Mouse (Mus musculus) cerebellum, adult 2 months (tissue): Measurements from ENCODE around the gene Rnf126.

Source experiments
- CTCF ChIP-seq: fragments of 200-500 bp; IDR thresholded peaks from 2 replicates; pipeline ENCODE4 v1.5.1; 2011; ENCODE audit warnings: low read depth, mild to moderate bottlenecking, control low read depth, low read length, moderate library complexity, borderline replicate concordance; ENCODE audit not compliant: insufficient read depth
- POLR2A ChIP-seq: fragments of 200-500 bp; IDR thresholded peaks from 2 replicates; pipeline ENCODE4 v1.6.1; 2011; ENCODE audit warnings: low read length, control low read depth, borderline replicate concordance; ENCODE audit not compliant: insufficient read depth

DNA sequence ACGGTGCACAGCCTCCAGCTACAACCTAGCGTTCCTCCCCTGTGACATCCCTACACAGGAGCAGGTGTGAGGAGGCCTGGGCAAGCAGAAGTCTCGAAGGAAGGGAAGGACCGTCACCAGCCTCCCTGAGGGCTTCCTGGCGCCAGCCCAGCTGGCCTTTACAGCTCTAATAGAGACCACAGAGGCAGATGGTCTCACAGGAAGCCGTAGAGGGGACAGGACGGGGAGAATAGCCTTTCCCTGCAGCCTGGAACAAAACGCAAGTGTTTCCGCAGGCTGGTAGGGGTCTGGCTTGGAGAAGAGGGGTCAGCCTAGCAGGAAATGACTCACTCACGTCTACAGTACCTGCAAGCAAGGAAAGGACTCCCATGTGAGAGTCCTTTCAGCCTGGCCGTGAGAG is 41.1 kb upstream of the Rnf126 start:
- no peak for TF ChIP-seq POLR2A
- TF ChIP-seq CTCF = no peak
